Mouse (Mus musculus): ENCODE measurements around the gene Tmem63a.

DNA sequence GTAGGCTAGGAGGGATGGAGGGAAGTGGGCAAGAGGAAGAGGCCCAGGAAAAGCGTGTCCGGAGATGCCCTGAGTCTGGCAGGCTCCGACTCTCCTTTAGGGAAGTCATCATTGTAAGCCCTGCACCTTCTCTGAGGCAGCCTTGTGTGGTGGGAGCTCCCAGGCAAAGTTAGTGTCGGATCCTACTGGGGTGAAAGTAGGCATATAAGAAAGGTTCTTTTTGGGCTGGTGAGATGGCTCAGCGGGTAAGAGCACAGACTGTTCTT, 37.4 kb upstream of the Tmem63a start:
- TF ChIP-seq CTCF (IDR thresholded peaks at IDR 0.05; ENCODE audit: borderline replicate concordance, extremely low read depth, insufficient read depth, insufficient read length) (no peak), POLR2A (IDR thresholded peaks at IDR 0.05; ENCODE audit: borderline replicate concordance, extremely low read depth, insufficient read depth, insufficient read length, poor library complexity, severe bottlenecking) (no peak)

Data from brain, embryonic 14.5 days (tissue).